Mouse (Mus musculus) thymus, postnatal 25 days (tissue): Measurements from ENCODE around the gene E4f1.

ENCODE experiments used
- DNase-seq: peaks from one replicate; pipeline ENCODE4 v3.0.0; 2022

E4f1 gene

GRCm38 (mm10) chr17:24413557-24414211, 56.4 kb downstream of the E4f1 start:
- DNase-seq, result peak; percentile 56

- no peak for DNase-seq
Measured at GRCm38 (mm10) chr17:24407116-24407803, 62.9 kb downstream of the E4f1 start.

- no peak for DNase-seq
Measured at GRCm38 (mm10) chr17:24402371-24402770, 67.7 kb downstream of the E4f1 start.

- no peak for DNase-seq
Measured at GRCm38 (mm10) chr17:24394456-24394855, 75.7 kb downstream of the E4f1 start.
